Comparison of ENCODE assay signal across 26 mouse cellular contexts in genomic region chr4:82940248-82940647, GRCm38 (mm10). TPM values are rescaled to one million over a fixed set of nuclear protein-coding genes. Genes with fewer than 3 reads are reported as not detected.
A peak's percentile ranks its signal among the peaks of the same experiment; 100 is the strongest.
DNase-seq lines count a peak whose midpoint lies in the region; ATAC-seq lines count a peak whose summit lies in the region.
"Had no signal": no experiment of that assay in that cellular context is flagged by ENCODE, and none has a peak within 500 bp of the region (broad histone marks: within the 10 kb centered on the region; RNA-seq: fewer than 3 reads in every experiment).

No protein-coding gene starts in this region.

- H3K4me1 ChIP-seq in midbrain, embryonic 16.5 days (ENCODE audit: control insufficient read depth, insufficient read depth, low read length) = no peaks in the 10 kb centered on the region
- H3K4me1 ChIP-seq in midbrain, embryonic 14.5 days (ENCODE audit: control insufficient read depth, insufficient read depth, low read length) = no peaks in the 10 kb centered on the region; the same call in 1 of the 2 replicates
- H3K4me1 ChIP-seq: embryonic facial prominence, embryonic 15.5 days; heart, embryonic 12.5 days; hindbrain, embryonic 12.5 days; limb, embryonic 10.5 days; megakaryocyte, embryonic 14.5 days; neural tube, embryonic 15.5 days had no signal

- no peak overlapping the region for H3K9ac ChIP-seq in midbrain, embryonic 16.5 days (ENCODE audit: low read depth, low read length)
- H3K9ac ChIP-seq in midbrain, embryonic 14.5 days (replicated peaks; ENCODE audit: low read length) = no peak overlapping the region
- H3K9ac ChIP-seq: embryonic facial prominence, embryonic 15.5 days; forebrain, embryonic 15.5 days; heart, embryonic 12.5 days; hindbrain, embryonic 12.5 days; neural tube, embryonic 15.5 days had no signal

- 82% methylated on average over 13 of the region's 13 CpGs for WGBS in midbrain, embryonic 16.5 days
- 84% methylated on average over 13 of the region's 13 CpGs for WGBS in midbrain, embryonic 14.5 days

- no peaks in the 10 kb centered on the region for H3K36me3 ChIP-seq in midbrain, embryonic 16.5 days (ENCODE audit: control insufficient read depth, insufficient read depth, low read length)
- no peaks in the 10 kb centered on the region for H3K36me3 ChIP-seq in midbrain, embryonic 14.5 days (ENCODE audit: control insufficient read depth, insufficient read depth, low read length)
- H3K36me3 ChIP-seq: forebrain, embryonic 15.5 days; hindbrain, embryonic 12.5 days; neural tube, embryonic 15.5 days had no signal

- no peak overlapping the region for H3K4me3 ChIP-seq in midbrain, embryonic 16.5 days (ENCODE audit: low read depth, low read length)
- H3K4me3 ChIP-seq in midbrain, embryonic 14.5 days (replicated peaks; ENCODE audit: low read depth, low read length) = no peak overlapping the region
- H3K4me3 ChIP-seq: embryonic facial prominence, embryonic 15.5 days; forebrain, embryonic 15.5 days; heart, embryonic 12.5 days; hindbrain, embryonic 12.5 days; limb, embryonic 10.5 days; megakaryocyte, embryonic 14.5 days; neural tube, embryonic 15.5 days had no signal

- DNase-seq in heart, adult 11 months = peak; percentile 60
- no peak for DNase-seq in heart, adult 8-10 months (ENCODE audit: low spot score)
- DNase-seq in midbrain, embryonic 14.5 days = no peak
- peak; percentile 39 for DNase-seq in thymus, postnatal 4 days
- DNase-seq in right cerebral cortex, postnatal 4 days = no peak
- DNase-seq: adrenal gland, postnatal 25 days; cerebellum, adult 8-10 months; cerebellum, postnatal 36 days; heart, postnatal 10 days; lung, postnatal 14 days had no signal

- ATAC-seq in midbrain, embryonic 16.5 days = 0 out of 2 replicates have a peak, but pooled peaks have one; percentile 13
- no peak for ATAC-seq in midbrain, embryonic 14.5 days (ENCODE audit: low FRiP score, low TSS enrichment)
- peak; percentile 48 to 87 for ATAC-seq in hematopoietic stem cell, adult 5-6 weeks (replicated peaks in 1 of 2; ENCODE audit: insufficient read depth in 1 of 2, low FRiP score in 2 of 2, low TSS enrichment in 1 of 2, low read depth in 1 of 2, poor library complexity in 2 of 2, severe bottlenecking in 2 of 2)
- ATAC-seq: forebrain, embryonic 15.5 days; intestine, postnatal 0 days had no signal

- H3K27me3 ChIP-seq in midbrain, embryonic 16.5 days (ENCODE audit: control insufficient read depth, insufficient read depth, low read depth, low read length) = no peaks in the 10 kb centered on the region
- H3K27me3 ChIP-seq in midbrain, embryonic 14.5 days (ENCODE audit: control insufficient read depth, insufficient read depth, low read length) = no peaks in the 10 kb centered on the region
- H3K27me3 ChIP-seq: embryonic facial prominence, embryonic 15.5 days; forebrain, embryonic 15.5 days; heart, embryonic 12.5 days; hindbrain, embryonic 12.5 days; megakaryocyte, embryonic 14.5 days; neural tube, embryonic 15.5 days had no signal

- H3K9me3 ChIP-seq in midbrain, embryonic 16.5 days (replicated peaks; ENCODE audit: control insufficient read depth, low read length, poor library complexity, severe bottlenecking) = no peaks in the 10 kb centered on the region
- H3K9me3 ChIP-seq in midbrain, embryonic 14.5 days (ENCODE audit: control insufficient read depth, low read length) = no peaks in the 10 kb centered on the region
- H3K9me3 ChIP-seq: embryonic facial prominence, embryonic 15.5 days; forebrain, embryonic 15.5 days; heart, embryonic 12.5 days; hindbrain, embryonic 12.5 days; limb, embryonic 10.5 days; megakaryocyte, embryonic 14.5 days; neural tube, embryonic 15.5 days had no signal

- no peak overlapping the region for H3K27ac ChIP-seq in midbrain, embryonic 16.5 days (ENCODE audit: low read length)
- H3K27ac ChIP-seq in midbrain, embryonic 14.5 days (replicated peaks; ENCODE audit: low read depth, low read length) = no peak overlapping the region
- H3K27ac ChIP-seq: embryonic facial prominence, embryonic 15.5 days; forebrain, embryonic 15.5 days; hindbrain, embryonic 12.5 days; kidney, postnatal 0 days; limb, embryonic 10.5 days; neural tube, embryonic 15.5 days; stomach, postnatal 0 days had no signal

- no peak overlapping the region for H3K4me2 ChIP-seq in midbrain, embryonic 16.5 days (ENCODE audit: low read length)
- no peak overlapping the region for H3K4me2 ChIP-seq in midbrain, embryonic 14.5 days (ENCODE audit: low read length)
- H3K4me2 ChIP-seq: embryonic facial prominence, embryonic 15.5 days; forebrain, embryonic 15.5 days; heart, embryonic 12.5 days; hindbrain, embryonic 12.5 days; neural tube, embryonic 15.5 days had no signal

RNA-seq across cellular contexts. Expression of gene Cer1, which starts 55.3 kb away (rescaled TPM):
- total RNA-seq in heart, adult 8-10 months (2022) = not detected
- not detected in 2 replicates for polyA plus RNA-seq in midbrain, embryonic 16.5 days (2015; fragmentation: Nextera tagmentation; extraction: Ambion mirVana)
- polyA plus RNA-seq in midbrain, embryonic 14.5 days (2014; fragmentation: Nextera tagmentation; extraction: Ambion mirVana) = not detected in 2 replicates
- not detected in 2 replicates for total RNA-seq in hematopoietic stem cell, adult 5-6 weeks (2017)
- total RNA-seq: adrenal gland, postnatal 25 days; gastrocnemius, adult 8-10 months; heart, postnatal 10 days; liver, adult 2 months had no signal
- polyA plus RNA-seq: gonadal fat pad, adult 2 months; heart, embryonic 12.5 days; hindbrain, embryonic 12.5 days; intestine, postnatal 0 days; kidney, postnatal 0 days; liver, adult 2 months; liver, embryonic 16.5 days had no signal

Comparison
In these comparisons a context has a peak if more than half of its experiments do, and no peak if none do; other contexts are left out.
1. DNase-seq: peak in heart, adult 11 months (single experiment) and thymus, postnatal 4 days (single experiment); none in heart, adult 8-10 months (single experiment), midbrain, embryonic 14.5 days (single experiment) and right cerebral cortex, postnatal 4 days (single experiment).